In genomic region chr8:123112892-123113291, GRCm38 (mm10) we compare ENCODE assay signal across 13 mouse cellular contexts. TPM values are rescaled to one million over a fixed set of nuclear protein-coding genes. Genes with fewer than 3 reads are reported as not detected.
"Had no signal": no experiment of that assay in that cellular context is flagged by ENCODE, and none has a peak within 500 bp of the region (broad histone marks: within the 10 kb centered on the region; RNA-seq: fewer than 3 reads in every experiment).

No protein-coding gene starts in this region.

- H3K36me3 ChIP-seq: limb, embryonic 12.5 days; liver, embryonic 13.5 days; midbrain, embryonic 13.5 days; neural tube, embryonic 12.5 days had no signal

- H3K4me3 ChIP-seq: limb, embryonic 12.5 days; liver, embryonic 13.5 days; midbrain, embryonic 13.5 days; neural tube, embryonic 12.5 days had no signal

- DNase-seq: kidney, postnatal 10 days; layer of hippocampus, postnatal 36 days; liver; liver, embryonic 13.5 days; liver, postnatal 0 days; lung, postnatal 36 days; thymus, postnatal 4 days had no signal

RNA-seq across cellular contexts. Expression of gene Cpne7, which starts 4.3 kb away (rescaled TPM):
- total RNA-seq: megakaryocyte progenitor cell, adult 5-6 weeks had no signal

RNA-seq across cellular contexts. Expression of gene Sult5a1, which starts 45.2 kb away (rescaled TPM):
- total RNA-seq: left cerebral cortex, postnatal 25 days; megakaryocyte progenitor cell, adult 5-6 weeks; neutrophil, adult 5-6 weeks had no signal
